Mouse (Mus musculus) bone marrow, adult 2 months (tissue): ENCODE data around the gene Srd5a1. TPM values are rescaled to one million over a fixed set of nuclear protein-coding genes. Genes with fewer than 3 reads are reported as not detected.

Experiments
- H3K27ac ChIP-seq: fragments of 200-500 bp; 2 replicates; pipeline ENCODE4 v1.5.1; 2012; ENCODE audit warnings: low read depth, mild to moderate bottlenecking, control low read depth, inconsistent platforms, low read length; ENCODE audit not compliant: control insufficient read depth, poor library complexity, insufficient read depth
- H3K4me1 ChIP-seq: fragments of 200-500 bp; 2 replicates; pipeline ENCODE4 v1.6.1; 2011; ENCODE audit warnings: low read length; ENCODE audit not compliant: control insufficient read depth, insufficient read depth
- H3K4me3 ChIP-seq: fragments of 200-500 bp; replicated peaks from 2 replicates; pipeline ENCODE3; 2011; ENCODE audit warnings: mild to moderate bottlenecking, low read depth, low read length, control low read depth; ENCODE audit not compliant: control insufficient read depth
- CTCF ChIP-seq: fragments of 200-500 bp; IDR thresholded peaks from 2 replicates; pipeline ENCODE4 v1.5.1; 2011; ENCODE audit warnings: low read length, control low read depth; ENCODE audit not compliant: control insufficient read depth, insufficient read depth
- POLR2A ChIP-seq: fragments of 200-500 bp; IDR thresholded peaks from 2 replicates; pipeline ENCODE4 v1.6.1; 2011; ENCODE audit warnings: low read depth, mild to moderate bottlenecking, control low read depth, low read length, borderline replicate concordance; ENCODE audit not compliant: control insufficient read depth
- WGBS: fragments of 180-500 bp; shearing (Covaris S2); methylation state at CpG from one replicate; pipeline ENCODE4 v1.1.7; 2018; 5-methylcytosine and 5-hydroxymethylcytosine counted together
- polyA plus RNA-seq: library from polyadenylated mRNA; stranded (reverse); fragments of >200 nt; gene quantifications from 2 replicates; pipeline ENCODE4 v1.2.4, GENCODE M21; 2011; ENCODE audit warnings: low replicate concordance; ENCODE audit not compliant: missing spikeins, insufficient read depth, insufficient read length

Gene Srd5a1
- polyA plus RNA-seq, result 2.7 TPM in 1 of 2 replicates, not detected in the other

DNA sequence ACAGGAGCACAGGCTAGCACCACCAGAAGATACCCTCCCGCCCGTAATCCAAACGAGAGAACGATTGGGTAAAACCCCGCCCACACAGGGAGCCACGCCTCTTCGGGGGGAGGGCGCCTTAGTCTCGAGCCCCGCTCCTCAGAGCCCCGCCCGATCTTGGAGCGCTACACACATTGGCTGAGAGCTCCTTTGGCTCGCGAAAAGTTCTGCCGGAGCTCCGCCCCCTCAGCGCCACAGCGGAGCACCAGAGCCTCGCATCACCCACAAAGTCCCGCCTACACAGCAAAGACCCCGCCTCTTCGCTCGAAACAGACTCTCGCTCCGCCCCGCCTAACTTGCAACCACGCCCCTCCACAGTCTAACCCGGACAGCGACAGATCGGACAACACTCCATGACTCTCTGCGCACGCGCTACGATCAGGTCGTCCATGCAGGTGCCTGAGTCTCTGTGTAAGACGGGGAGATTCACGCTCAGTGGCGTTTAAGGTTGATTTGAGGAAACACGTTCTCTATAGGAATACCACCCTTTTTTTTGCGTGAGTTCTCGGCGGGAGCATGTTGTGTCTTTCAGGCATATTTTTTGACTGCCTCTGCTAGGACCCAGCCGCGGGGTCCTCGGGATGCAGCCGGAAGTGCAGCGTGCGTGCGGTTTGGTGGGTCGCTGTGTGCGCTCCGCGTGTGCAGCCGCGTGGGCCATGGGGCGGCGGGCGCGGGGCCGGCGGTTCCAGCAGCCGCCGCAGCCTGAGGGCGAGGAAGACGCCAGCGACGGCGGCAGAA, at the start of gene Srd5a1:
Gene Srd5a1, minus strand, starts transcription at position 45 of the 777 bp plus-strand sequence.
- WGBS, result under 1% methylated on average over 69 of the region's 69 CpGs
- Histone ChIP-seq H3K4me1 (no peaks in the 10 kb centered on the region; the same call in 1 of the 2 replicates), H3K4me3 (peak within 1 kb of the TSS; percentile 87), H3K27ac (peak within 1 kb of the TSS; percentile 87)
- peak; percentile 32; the same call in 1 of the 2 replicates for TF ChIP-seq POLR2A
- no peak for TF ChIP-seq CTCF

DNA sequence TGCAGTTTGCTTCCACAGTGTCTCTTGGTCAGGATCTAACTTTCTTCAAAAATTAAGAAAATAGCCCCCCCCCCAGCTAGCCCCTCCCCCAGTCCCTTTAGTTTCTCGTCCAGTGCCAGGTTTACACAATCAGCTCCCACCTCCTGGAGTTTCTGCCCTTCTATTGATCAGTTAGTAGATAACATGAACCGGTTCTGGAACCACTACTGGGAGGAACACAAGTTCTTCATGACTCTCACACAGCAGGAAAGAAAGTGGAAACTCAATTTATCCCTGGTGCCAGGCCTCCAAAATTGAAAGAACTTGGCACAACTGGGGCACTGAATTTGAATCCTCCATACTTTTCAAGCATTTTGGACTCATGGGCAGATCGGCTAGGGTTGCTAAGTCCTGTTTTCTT, 43.3 kb upstream of the Srd5a1 start:
- TF ChIP-seq CTCF, result no peak
- TF ChIP-seq POLR2A, result no peak
- H3K4me1 ChIP-seq, result no peaks in the 10 kb centered on the region
- WGBS, result 51% methylated on average over 3 of the region's 3 CpGs
- H3K27ac ChIP-seq, result no peak overlapping the region
- no peak overlapping the region for H3K4me3 ChIP-seq

DNA sequence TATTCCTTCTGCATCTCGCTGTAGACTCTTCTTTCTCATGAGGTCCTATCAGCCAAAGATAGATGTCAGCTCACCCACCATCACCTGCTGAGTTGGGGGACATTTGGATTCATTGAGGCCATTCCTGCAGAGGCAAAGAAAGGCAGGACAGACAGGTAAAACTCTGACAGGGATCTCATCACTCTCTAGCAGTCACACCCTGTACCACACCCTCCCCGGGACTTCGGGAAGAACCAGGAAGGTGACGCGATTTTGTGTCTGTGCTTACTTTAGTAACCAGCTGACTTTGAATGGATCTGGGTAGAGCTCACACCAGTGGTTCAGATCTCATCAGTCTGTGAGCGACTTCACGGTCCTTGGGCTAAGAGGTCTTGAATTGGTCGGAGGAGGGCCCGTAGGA, 35.2 kb upstream of the Srd5a1 start:
- no peak overlapping the region for H3K27ac ChIP-seq
- no peaks in the 10 kb centered on the region for H3K4me1 ChIP-seq
- no peak overlapping the region for H3K4me3 ChIP-seq
- WGBS, result 82% methylated on average over 9 of the region's 9 CpGs
- TF ChIP-seq CTCF, result no peak
- no peak for TF ChIP-seq POLR2A

GRCm38 (mm10) chr13:69645694-69646423, 34.6 kb upstream of the Srd5a1 start:
- no peak for TF ChIP-seq POLR2A
- no peak for TF ChIP-seq CTCF
- no peak overlapping the region for H3K27ac ChIP-seq
- 66% methylated on average over 13 of the region's 13 CpGs for WGBS
- no peaks in the 10 kb centered on the region for H3K4me1 ChIP-seq
- H3K4me3 ChIP-seq, result no peak overlapping the region

DNA sequence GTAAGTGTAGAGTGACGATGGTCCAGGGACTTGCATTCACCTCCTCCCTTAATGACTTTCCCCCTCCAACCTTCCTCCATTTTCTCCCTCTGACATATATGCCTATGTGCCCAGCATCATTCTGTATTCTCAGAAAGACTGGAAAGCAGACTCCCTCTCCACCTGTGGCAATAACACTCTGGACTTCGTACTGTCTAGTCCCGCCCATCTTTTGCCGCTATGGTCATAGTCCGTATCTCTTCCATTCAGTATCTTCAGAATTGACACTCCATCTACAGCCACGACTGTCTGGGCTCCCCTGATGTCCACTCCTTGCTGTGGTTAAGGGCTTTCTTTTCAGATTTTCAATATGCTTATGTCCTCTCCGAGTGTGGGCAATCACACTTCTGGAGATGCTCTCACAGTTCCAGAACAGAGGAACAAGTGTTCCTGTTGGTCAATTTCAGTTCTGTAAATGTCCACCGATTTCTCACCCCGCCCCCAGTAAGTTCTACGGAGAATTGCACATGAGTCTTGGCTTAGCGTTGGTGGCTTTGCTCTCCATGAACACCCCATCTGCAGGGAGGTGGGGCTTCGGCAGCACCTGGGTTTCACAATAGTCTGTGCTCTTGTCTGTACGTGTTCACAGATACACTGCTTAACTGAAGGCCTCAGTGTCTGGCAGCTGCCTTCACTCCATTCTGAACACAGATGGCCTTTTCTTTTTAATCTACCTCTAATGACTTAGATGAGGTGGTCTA, 33.4 kb upstream of the Srd5a1 start:
- 69% methylated on average over 13 of the region's 13 CpGs for WGBS
- H3K4me1 ChIP-seq, result no peaks in the 10 kb centered on the region
- TF ChIP-seq POLR2A, result no peak
- no peak for TF ChIP-seq CTCF
- H3K4me3 ChIP-seq, result no peak overlapping the region
- H3K27ac ChIP-seq, result no peak overlapping the region

GRCm38 (mm10) chr13:69643937-69644336, 32.7 kb upstream of the Srd5a1 start:
- 90% methylated on average over 2 of the region's 2 CpGs for WGBS
- TF ChIP-seq CTCF (no peak), POLR2A (no peak)
- H3K4me1 ChIP-seq, result no peaks in the 10 kb centered on the region
- H3K4me3 ChIP-seq, result no peak overlapping the region
- H3K27ac ChIP-seq, result no peak overlapping the region

- Histone ChIP-seq H3K27ac (no peak overlapping the region), H3K4me3 (no peak overlapping the region), H3K4me1 (no peaks in the 10 kb centered on the region)
- TF ChIP-seq CTCF (no peak), POLR2A (no peak)
- 70% methylated on average over 5 of the region's 5 CpGs for WGBS
Measured at GRCm38 (mm10) chr13:69642656-69643216, 31.5 kb upstream of the Srd5a1 start.

DNA sequence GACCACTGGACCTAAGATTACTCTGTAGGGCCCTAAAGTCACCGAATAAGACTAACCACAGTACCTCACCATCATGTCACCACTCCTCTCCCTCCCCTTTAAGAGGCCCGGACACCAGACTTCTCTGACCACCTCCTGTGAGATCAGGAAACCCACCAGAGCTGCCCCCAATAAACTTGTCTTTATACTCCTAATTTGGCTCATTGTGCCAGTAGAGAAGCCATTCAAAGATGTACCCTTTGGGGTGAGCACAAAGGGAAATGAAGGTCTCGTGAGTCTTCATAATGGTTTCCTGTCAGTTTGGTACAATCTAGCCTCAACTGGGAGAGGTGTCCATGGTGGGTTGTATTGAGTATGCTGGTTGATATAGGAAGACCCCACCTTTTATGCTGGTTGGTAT, 29.8 kb upstream of the Srd5a1 start:
- Histone ChIP-seq H3K4me1 (no peaks in the 10 kb centered on the region), H3K4me3 (no peak overlapping the region), H3K27ac (no peak overlapping the region)
- WGBS, result 70% methylated on average over 3 of the region's 3 CpGs
- no peak for TF ChIP-seq POLR2A
- TF ChIP-seq CTCF, result no peak

- TF ChIP-seq CTCF (no peak), POLR2A (no peak)
- WGBS, result 90% methylated on average over 4 of the region's 4 CpGs
- H3K4me3 ChIP-seq, result no peak overlapping the region
- H3K4me1 ChIP-seq, result no peaks in the 10 kb centered on the region
- H3K27ac ChIP-seq, result no peak overlapping the region
Measured at GRCm38 (mm10) chr13:69640541-69640940, 29.3 kb upstream of the Srd5a1 start.
